Mouse (Mus musculus): Measurements from ENCODE around the gene Stum. TPM values are rescaled to one million over a fixed set of nuclear protein-coding genes. Genes with fewer than 3 reads are reported as not detected.
A peak's percentile ranks its signal among the peaks of the same experiment; 100 is the strongest.

Gene Stum
- polyA plus RNA-seq, 1 experiment from 2014 or later = 15.6 TPM

DNA sequence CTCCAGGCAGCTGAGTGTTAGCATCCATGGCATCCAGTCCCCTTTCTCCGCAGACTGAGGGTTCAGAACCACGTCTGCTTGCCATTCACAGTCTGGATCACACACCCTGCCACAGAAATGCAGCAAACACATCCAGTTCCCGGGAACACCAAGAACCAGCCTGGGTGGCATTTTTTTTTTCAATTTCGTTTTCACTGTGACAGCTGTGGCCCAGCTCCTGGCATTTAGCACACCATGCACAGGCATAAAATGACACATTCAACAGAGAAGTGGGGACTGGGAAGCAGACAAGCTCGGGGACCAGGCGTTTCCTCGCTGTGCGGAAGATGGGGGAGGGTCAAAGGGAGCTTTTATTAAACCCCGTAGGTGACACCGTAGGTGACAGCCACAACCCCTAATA, 55.6 kb downstream of the Stum start:
- no peaks in the 10 kb centered on the region for H3K27me3 ChIP-seq (ENCODE audit: control insufficient read depth, insufficient read depth, low read length)
- DNase-seq (ENCODE audit: low spot score) (no peak), ATAC-seq (ENCODE audit: low FRiP score) (no peak)
- no peak overlapping the region for H3K27ac ChIP-seq
- no peak overlapping the region for H3K4me3 ChIP-seq (replicated peaks; ENCODE audit: low read length)
- H3K9ac ChIP-seq = no peak overlapping the region
- WGBS = 57% methylated on average over 10 of the region's 10 CpGs
- no peak overlapping the region for H3K4me2 ChIP-seq (replicated peaks)
- H3K9me3 ChIP-seq (ENCODE audit: control insufficient read depth, low read length) = no peaks in the 10 kb centered on the region
- H3K4me1 ChIP-seq (replicated peaks; ENCODE audit: control insufficient read depth, insufficient read depth, low read length) = peaks cover 3% of the 10 kb centered on the region; the same call in 1 of the 2 replicates
- H3K36me3 ChIP-seq (replicated peaks; ENCODE audit: control insufficient read depth, insufficient read depth) = no peaks in the 10 kb centered on the region

DNA sequence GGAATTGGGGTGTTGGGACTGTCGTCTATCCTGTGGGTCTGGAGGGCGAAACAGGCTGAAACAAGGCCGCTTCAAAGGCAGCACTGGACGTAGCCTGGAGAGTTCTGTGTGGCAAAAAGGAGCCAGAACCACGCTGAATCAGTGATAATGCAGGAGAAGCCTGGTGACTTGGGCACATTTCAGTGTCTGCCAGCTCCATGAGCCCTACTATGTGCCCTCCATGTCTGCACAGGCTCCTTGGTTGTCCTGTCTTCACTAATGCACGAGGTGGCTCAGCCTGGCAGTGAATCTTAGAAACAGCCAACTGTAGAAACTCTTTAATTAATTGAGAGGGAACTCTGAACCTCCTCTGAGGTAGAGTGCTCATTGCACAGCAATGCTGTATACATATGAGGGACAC, 56.9 kb downstream of the Stum start:
- no peaks in the 10 kb centered on the region for H3K36me3 ChIP-seq (replicated peaks; ENCODE audit: control insufficient read depth, insufficient read depth)
- H3K4me2 ChIP-seq (replicated peaks) = no peak overlapping the region
- H3K27me3 ChIP-seq (ENCODE audit: control insufficient read depth, insufficient read depth, low read length) = no peaks in the 10 kb centered on the region
- 91% methylated on average over 6 of the region's 6 CpGs for WGBS
- H3K9me3 ChIP-seq (ENCODE audit: control insufficient read depth, low read length) = no peaks in the 10 kb centered on the region
- H3K4me3 ChIP-seq (replicated peaks; ENCODE audit: low read length) = no peak overlapping the region
- ATAC-seq (ENCODE audit: low FRiP score) (no peak), DNase-seq (ENCODE audit: low spot score) (no peak)
- peaks cover 7% of the 10 kb centered on the region; the same call in 1 of the 2 replicates for H3K4me1 ChIP-seq (replicated peaks; ENCODE audit: control insufficient read depth, insufficient read depth, low read length)
- no peak overlapping the region for H3K27ac ChIP-seq
- no peak overlapping the region for H3K9ac ChIP-seq

DNA sequence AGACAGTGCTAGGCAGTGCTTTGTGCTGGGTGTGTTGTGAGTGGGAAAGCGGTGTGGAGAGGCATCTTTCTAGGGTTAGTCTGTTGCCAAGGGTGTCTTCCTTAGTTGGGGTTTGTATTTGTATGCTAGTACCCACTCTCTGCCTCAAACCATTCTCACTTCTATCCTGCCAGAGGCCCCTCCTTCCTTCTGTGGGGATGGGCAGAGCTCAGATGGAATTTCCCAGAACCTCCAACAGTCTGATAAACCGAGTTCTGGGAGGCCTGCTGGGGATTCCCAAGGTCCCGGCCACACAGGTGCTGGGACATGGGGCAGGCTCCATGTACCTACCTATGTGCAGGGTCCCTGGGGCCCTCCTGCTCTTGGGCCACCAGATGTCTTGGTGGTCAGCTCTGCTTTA, 59.4 kb downstream of the Stum start:
- Histone ChIP-seq H3K4me2 (replicated peaks) (no peak overlapping the region), H3K4me3 (replicated peaks; ENCODE audit: low read length) (no peak overlapping the region), H3K27me3 (ENCODE audit: control insufficient read depth, insufficient read depth, low read length) (no peaks in the 10 kb centered on the region), H3K4me1 (replicated peaks; ENCODE audit: control insufficient read depth, insufficient read depth, low read length) (peaks cover 15% of the 10 kb centered on the region; the same call in 1 of the 2 replicates), H3K9me3 (ENCODE audit: control insufficient read depth, low read length) (no peaks in the 10 kb centered on the region), H3K9ac (no peak overlapping the region), H3K36me3 (replicated peaks; ENCODE audit: control insufficient read depth, insufficient read depth) (no peaks in the 10 kb centered on the region), H3K27ac (no peak overlapping the region)
- WGBS = 85% methylated on average over 3 of the region's 3 CpGs
- ATAC-seq (ENCODE audit: low FRiP score) (no peak), DNase-seq (ENCODE audit: low spot score) (no peak)

DNA sequence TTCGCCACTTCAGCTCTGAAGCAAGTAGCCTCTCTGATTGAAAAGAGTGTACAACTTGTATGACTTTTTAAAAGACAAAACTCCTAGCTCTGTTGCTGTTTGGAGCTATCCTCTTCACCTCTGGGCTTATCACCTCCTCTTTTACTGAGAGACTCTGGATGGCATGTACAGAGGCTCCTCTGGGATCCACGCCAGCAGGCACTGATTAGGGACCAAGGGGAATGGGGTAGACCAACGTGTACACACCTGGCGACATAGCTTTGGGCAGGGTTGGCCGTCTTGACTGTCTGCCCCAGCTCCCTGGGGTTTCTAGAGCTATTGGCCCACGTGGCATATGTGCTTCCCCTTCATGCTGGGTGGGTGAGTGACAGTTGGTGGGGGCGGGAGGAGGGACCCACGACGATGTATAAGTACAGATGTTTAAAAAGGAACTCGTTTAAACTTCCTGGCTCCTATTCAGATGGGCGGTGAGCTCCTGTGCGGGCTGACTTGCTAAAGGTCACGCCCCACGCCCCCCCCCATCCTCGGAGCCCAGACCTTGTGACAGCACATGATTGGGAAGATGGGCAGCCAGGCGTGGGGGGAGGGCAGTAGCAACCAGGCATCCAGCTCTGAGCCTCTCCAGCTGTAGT, 60.2 kb downstream of the Stum start:
- H3K4me1 ChIP-seq (replicated peaks; ENCODE audit: control insufficient read depth, insufficient read depth, low read length) = peaks cover 15% of the 10 kb centered on the region; the same call in 1 of the 2 replicates
- no peak overlapping the region for H3K4me2 ChIP-seq (replicated peaks)
- no peaks in the 10 kb centered on the region for H3K36me3 ChIP-seq (replicated peaks; ENCODE audit: control insufficient read depth, insufficient read depth)
- ATAC-seq (ENCODE audit: low FRiP score) (no peak), DNase-seq (ENCODE audit: low spot score) (no peak)
- H3K4me3 ChIP-seq (replicated peaks; ENCODE audit: low read length) = no peak overlapping the region
- H3K9me3 ChIP-seq (ENCODE audit: control insufficient read depth, low read length) = no peaks in the 10 kb centered on the region
- 51% methylated on average over 16 of the region's 16 CpGs for WGBS
- H3K27ac ChIP-seq = no peak overlapping the region
- no peak overlapping the region for H3K9ac ChIP-seq
- no peaks in the 10 kb centered on the region for H3K27me3 ChIP-seq (ENCODE audit: control insufficient read depth, insufficient read depth, low read length)

DNA sequence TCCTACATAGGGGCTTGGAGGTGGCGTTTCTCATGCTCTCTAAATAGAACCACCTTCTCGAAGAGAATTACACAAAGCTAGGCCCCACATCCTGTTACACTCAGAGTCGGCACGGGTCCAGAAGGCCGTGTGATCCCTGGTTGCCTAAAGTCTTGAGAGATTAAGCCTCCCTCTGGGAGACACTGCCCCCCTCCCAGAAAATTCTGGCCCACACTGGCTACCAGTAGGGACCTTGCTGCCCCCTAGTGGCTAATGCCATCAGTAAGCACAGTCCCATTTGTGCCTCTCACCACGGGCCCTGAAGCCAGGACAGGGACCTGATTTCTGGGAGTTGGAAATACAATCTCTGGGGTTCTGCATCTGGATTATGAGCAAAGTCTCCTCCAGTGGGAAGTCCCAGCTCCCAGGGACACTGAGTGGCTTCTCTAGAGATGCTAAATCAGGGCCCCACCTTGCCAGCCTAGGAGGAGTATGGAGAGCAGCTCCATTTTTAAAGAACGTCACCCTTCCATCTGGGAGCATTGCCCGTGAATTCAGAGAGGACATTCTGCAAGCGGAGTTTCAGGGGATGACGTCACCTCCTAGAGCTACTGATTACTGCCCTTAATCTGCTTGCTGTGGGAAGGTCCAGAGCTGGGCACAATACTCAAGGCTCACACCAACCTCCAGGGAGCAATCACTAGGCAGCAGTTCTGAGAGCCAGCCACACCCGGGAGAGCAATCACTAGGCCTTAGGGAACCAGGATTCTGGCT, 61.1 kb downstream of the Stum start:
- 43% methylated on average over 11 of the region's 11 CpGs for WGBS
- Histone ChIP-seq H3K27ac (no peak overlapping the region), H3K4me3 (replicated peaks; ENCODE audit: low read length) (no peak overlapping the region), H3K4me2 (replicated peaks) (peak overlapping the region; percentile 18; the same call in 1 of the 2 replicates), H3K9me3 (ENCODE audit: control insufficient read depth, low read length) (no peaks in the 10 kb centered on the region), H3K36me3 (replicated peaks; ENCODE audit: control insufficient read depth, insufficient read depth) (no peaks in the 10 kb centered on the region), H3K9ac (no peak overlapping the region), H3K4me1 (replicated peaks; ENCODE audit: control insufficient read depth, insufficient read depth, low read length) (peaks cover 15% of the 10 kb centered on the region; the same call in 1 of the 2 replicates), H3K27me3 (ENCODE audit: control insufficient read depth, insufficient read depth, low read length) (no peaks in the 10 kb centered on the region)
- peak; percentile 77 for DNase-seq (ENCODE audit: low spot score)
- no peak for ATAC-seq (ENCODE audit: low FRiP score)

DNA sequence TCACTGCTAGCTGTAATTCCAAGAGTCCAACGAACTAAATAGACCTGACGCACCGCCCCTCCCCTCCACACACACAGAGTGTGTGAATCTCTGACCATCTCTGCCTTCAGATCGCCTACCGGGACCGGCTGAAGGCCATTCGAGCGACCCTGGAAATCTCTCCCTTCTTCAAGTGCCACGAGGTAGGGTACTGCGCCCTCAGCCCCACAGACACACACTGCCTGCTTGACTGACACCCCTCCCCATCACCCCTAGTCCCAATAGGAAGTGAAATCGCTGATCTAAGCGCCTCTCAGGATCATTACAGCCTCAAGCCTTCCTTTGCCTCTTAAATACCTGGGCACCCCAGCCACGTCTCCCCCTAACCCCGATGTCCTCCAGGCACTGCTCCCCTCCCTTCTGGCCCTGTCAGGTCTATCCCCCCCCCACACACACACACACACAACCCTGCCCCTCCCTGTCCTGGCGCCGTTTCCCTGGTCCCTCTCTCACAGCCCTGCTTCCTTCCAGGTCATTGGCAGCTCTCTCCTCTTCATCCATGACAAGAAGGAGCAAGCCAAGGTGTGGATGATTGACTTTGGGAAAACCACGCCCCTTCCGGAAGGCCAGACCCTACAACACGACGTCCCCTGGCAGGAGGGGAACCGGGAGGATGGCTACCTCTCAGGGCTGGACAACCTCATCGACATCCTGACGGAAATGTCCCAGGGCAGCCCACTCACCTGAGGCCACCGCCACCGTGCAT, 62.0 kb downstream of the Stum start:
- ATAC-seq (ENCODE audit: low FRiP score) (peak; percentile 13; the same call in 1 of the 2 replicates), DNase-seq (ENCODE audit: low spot score) (no peak)
- peaks cover 15% of the 10 kb centered on the region; the same call in 1 of the 2 replicates for H3K4me1 ChIP-seq (replicated peaks; ENCODE audit: control insufficient read depth, insufficient read depth, low read length)
- H3K4me3 ChIP-seq (replicated peaks; ENCODE audit: low read length) = no peak overlapping the region
- H3K36me3 ChIP-seq (replicated peaks; ENCODE audit: control insufficient read depth, insufficient read depth) = no peaks in the 10 kb centered on the region
- no peaks in the 10 kb centered on the region for H3K9me3 ChIP-seq (ENCODE audit: control insufficient read depth, low read length)
- no peak overlapping the region for H3K9ac ChIP-seq
- 55% methylated on average over 25 of the region's 25 CpGs for WGBS
- no peaks in the 10 kb centered on the region for H3K27me3 ChIP-seq (ENCODE audit: control insufficient read depth, insufficient read depth, low read length)
- peak overlapping the region; percentile 18; the same call in 1 of the 2 replicates for H3K4me2 ChIP-seq (replicated peaks)
- peak overlapping the region; percentile 40; the same call in 1 of the 2 replicates for H3K27ac ChIP-seq

DNA sequence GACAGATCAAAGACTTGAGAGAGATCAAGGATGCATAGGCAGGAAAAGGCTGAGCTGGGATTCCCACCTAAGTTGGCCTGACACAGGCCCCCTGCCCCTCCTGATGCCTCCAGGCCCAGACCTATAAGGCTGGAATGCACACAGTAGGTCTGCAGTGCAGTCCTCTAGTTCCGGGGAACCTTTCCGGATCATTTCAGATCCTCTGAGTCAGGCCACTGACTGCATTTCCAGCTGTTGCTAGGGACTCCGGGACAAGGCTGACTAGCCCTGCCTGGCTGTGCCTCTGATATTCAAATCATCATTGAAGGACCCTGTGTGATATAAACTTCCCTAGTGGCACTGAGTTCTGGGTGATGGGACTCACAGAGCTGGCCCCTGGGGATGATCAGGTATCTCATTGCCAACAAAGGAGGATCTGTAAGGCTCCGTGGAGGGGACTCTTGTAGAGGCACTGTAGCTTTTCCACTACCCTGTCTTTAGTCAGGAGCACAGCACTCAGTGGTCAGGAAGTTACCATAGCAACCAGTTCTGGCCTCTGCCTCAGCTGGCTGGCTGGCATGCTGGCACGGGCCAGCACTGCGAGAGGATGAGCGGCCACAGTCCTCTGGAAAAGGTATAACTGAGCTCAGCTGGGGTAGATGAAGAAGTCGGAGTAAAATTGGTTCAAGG, 62.7 kb downstream of the Stum start:
- H3K9me3 ChIP-seq (ENCODE audit: control insufficient read depth, low read length) = no peaks in the 10 kb centered on the region
- WGBS = 14% methylated on average over 8 of the region's 8 CpGs
- no peak overlapping the region for H3K9ac ChIP-seq

DNA sequence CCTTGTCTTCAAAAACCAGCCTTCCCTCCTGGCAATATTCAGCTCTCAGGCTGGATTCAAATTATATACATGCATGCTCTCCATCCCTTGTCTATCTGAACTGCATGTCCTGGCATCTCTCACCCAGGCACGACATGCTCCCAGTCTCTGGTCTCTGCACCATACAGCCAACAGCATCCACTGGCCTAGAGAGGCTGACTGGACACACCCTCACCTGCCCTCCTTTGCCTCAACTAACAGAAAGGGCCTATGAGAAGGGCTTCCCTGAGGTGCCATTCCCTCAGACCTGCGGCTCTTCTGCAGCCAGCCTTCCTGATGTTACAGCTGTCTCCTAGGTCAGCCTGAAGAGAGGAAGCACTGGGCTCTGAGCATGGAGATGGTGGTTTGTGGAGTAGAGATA, 64.2 kb downstream of the Stum start:
- no peaks in the 10 kb centered on the region for H3K36me3 ChIP-seq (replicated peaks; ENCODE audit: control insufficient read depth, insufficient read depth)
- H3K4me3 ChIP-seq (replicated peaks; ENCODE audit: low read length) = no peak overlapping the region
- H3K27ac ChIP-seq = no peak overlapping the region
- DNase-seq (ENCODE audit: low spot score) = no peak
- peaks cover 15% of the 10 kb centered on the region; the same call in 1 of the 2 replicates for H3K4me1 ChIP-seq (replicated peaks; ENCODE audit: control insufficient read depth, insufficient read depth, low read length)
- H3K9me3 ChIP-seq (ENCODE audit: control insufficient read depth, low read length) = no peaks in the 10 kb centered on the region
- H3K9ac ChIP-seq = no peak overlapping the region
- no peaks in the 10 kb centered on the region for H3K27me3 ChIP-seq (ENCODE audit: control insufficient read depth, insufficient read depth, low read length)
- no peak overlapping the region for H3K4me2 ChIP-seq (replicated peaks)
- no peak for ATAC-seq (ENCODE audit: low FRiP score)
- WGBS = 93% methylated on average over 2 of the region's 2 CpGs

More for the DNA sequence above, 62.7 kb downstream of the Stum start:
- Histone ChIP-seq H3K4me3 (replicated peaks; ENCODE audit: low read length) (no peak overlapping the region), H3K27ac (0 out of 2 replicates have a peak overlapping the region, but pooled peaks have one; percentile 18), H3K4me1 (replicated peaks; ENCODE audit: control insufficient read depth, insufficient read depth, low read length) (peaks cover 15% of the 10 kb centered on the region; the same call in 1 of the 2 replicates), H3K36me3 (replicated peaks; ENCODE audit: control insufficient read depth, insufficient read depth) (no peaks in the 10 kb centered on the region), H3K27me3 (ENCODE audit: control insufficient read depth, insufficient read depth, low read length) (no peaks in the 10 kb centered on the region), H3K4me2 (replicated peaks) (no peak overlapping the region)
- ATAC-seq (ENCODE audit: low FRiP score) (peak; percentile 78), DNase-seq (ENCODE audit: low spot score) (peak; percentile 69)
